Mouse (Mus musculus) stomach, postnatal 0 days (tissue): ENCODE measurements at regions not wholly inside any gene's neighbourhood (a gene's known extent, or its start where the extent isn't known, plus 50 kb on each side); places are given as distances from the start of the nearest gene placed in this dataset.
"Not testable (repeated sequence)": the region's sequence is repeated elsewhere in the genome, so short reads cannot be mapped to it uniquely, and the experiment has no call there.

Source experiments
- CTCF ChIP-seq: IDR thresholded peaks from 2 replicates; pipeline ENCODE4 v1.5.1; 2016; ENCODE audit warnings: antibody characterized with exemption, low read depth, mild to moderate bottlenecking, moderate library complexity
- EP300 ChIP-seq: optimal IDR thresholded peaks from 2 replicates; pipeline ENCODE3; 2016; ENCODE audit warnings: antibody characterized with exemption

DNA sequence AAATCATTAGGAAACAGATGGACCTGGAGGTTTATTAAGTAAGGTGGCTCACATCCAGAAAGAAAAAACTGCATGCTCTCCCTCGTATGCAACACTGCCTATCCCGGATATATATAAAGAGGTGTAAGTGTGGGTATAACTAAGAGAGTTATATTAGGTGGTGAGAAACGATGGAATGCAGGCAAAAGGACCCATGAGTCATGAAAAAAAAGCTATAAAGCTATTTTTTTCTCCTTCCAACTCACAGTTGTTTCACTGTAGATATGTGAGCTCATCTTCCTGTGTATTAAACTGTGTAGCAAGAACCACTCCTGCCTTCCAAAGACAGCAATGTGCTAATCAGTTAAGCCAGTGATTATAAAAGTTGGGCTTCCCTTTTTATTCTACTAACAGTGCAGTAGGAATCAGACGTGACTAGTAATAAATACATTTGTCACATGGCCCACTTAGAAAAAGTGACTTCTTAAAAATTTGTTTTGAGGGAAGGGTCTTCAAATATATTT lies 51.4 kb upstream of the Bdh1 start:
- not testable (repeated sequence) for TF ChIP-seq CTCF, EP300
